Mouse (Mus musculus) right cerebral cortex, postnatal 10 days (tissue): ENCODE data around the gene Mrc2.

ENCODE experiments used
- DNase-seq, 2 experiments: peaks; one replicate each; pipeline ENCODE4 v3.0.0; 2021; ENCODE audit warnings: low spot score in 2 of 2

Mrc2 gene

GRCm38 (mm10) chr11:105292124-105293071 is at the start of gene Mrc2:
Gene Mrc2 (plus strand): TSS chr11:105292643.
- peak; percentile 57 to 64 for DNase-seq

- DNase-seq = no peak
Observed at GRCm38 (mm10) chr11:105246369-105246768, 46.1 kb upstream of the Mrc2 start.

GRCm38 (mm10) chr11:105246785-105247184 is 45.7 kb upstream of the Mrc2 start:
- DNase-seq = no peak

GRCm38 (mm10) chr11:105247321-105247720 is 45.1 kb upstream of the Mrc2 start:
- DNase-seq = no peak

GRCm38 (mm10) chr11:105259733-105260132 is 32.7 kb upstream of the Mrc2 start:
- no peak for DNase-seq

GRCm38 (mm10) chr11:105261116-105261515 is 31.3 kb upstream of the Mrc2 start:
- DNase-seq = no peak

- no peak for DNase-seq
Observed at GRCm38 (mm10) chr11:105261601-105262351, 30.7 kb upstream of the Mrc2 start.

- DNase-seq = no peak
Observed at GRCm38 (mm10) chr11:105264506-105264905, 27.9 kb upstream of the Mrc2 start.

GRCm38 (mm10) chr11:105264988-105265387 is 27.5 kb upstream of the Mrc2 start:
- no peak for DNase-seq

GRCm38 (mm10) chr11:105270155-105270554 is 22.3 kb upstream of the Mrc2 start:
- DNase-seq = peak in 1 of 2 experiments; percentile 63

GRCm38 (mm10) chr11:105280456-105280855 is 12.0 kb upstream of the Mrc2 start:
- DNase-seq = no peak

- DNase-seq = no peak
Observed at GRCm38 (mm10) chr11:105281291-105281690, 11.2 kb upstream of the Mrc2 start.

- no peak for DNase-seq
Observed at GRCm38 (mm10) chr11:105281763-105282459, 10.5 kb upstream of the Mrc2 start.

- no peak for DNase-seq
Observed at GRCm38 (mm10) chr11:105282460-105282859, 10.0 kb upstream of the Mrc2 start.

GRCm38 (mm10) chr11:105283016-105283415 is 9.4 kb upstream of the Mrc2 start:
- no peak for DNase-seq

- no peak for DNase-seq
Observed at GRCm38 (mm10) chr11:105285720-105286119, 6.7 kb upstream of the Mrc2 start.

GRCm38 (mm10) chr11:105289403-105289802 is 3.0 kb upstream of the Mrc2 start:
- DNase-seq = no peak

- DNase-seq = no peak
Observed at GRCm38 (mm10) chr11:105291681-105292123, 741 bp upstream of the Mrc2 start.

GRCm38 (mm10) chr11:105293101-105293581 is 698 bp downstream of the Mrc2 start:
- DNase-seq = peak in 1 of 2 experiments; percentile 52

GRCm38 (mm10) chr11:105293901-105294494 is 1.6 kb downstream of the Mrc2 start:
- no peak for DNase-seq

GRCm38 (mm10) chr11:105296084-105296483 is 3.6 kb downstream of the Mrc2 start:
- no peak for DNase-seq
